Mouse (Mus musculus) gastrocnemius, adult 18-20 months (tissue): ENCODE data around the gene Sh3gl2. TPM values are rescaled to one million over a fixed set of nuclear protein-coding genes. Genes with fewer than 3 reads are reported as not detected.

Experiments
- DNase-seq: peaks from one replicate; pipeline ENCODE4 v3.0.0; 2021; ENCODE audit warnings: low spot score
- total RNA-seq, 2 experiments: library from RNA; stranded (reverse); gene quantifications; 2 replicates each; pipeline ENCODE4 v1.2.3; 2021

Gene Sh3gl2
- total RNA-seq, 2 experiments from 2014 or later = 0.59 to 0.73 TPM

DNA sequence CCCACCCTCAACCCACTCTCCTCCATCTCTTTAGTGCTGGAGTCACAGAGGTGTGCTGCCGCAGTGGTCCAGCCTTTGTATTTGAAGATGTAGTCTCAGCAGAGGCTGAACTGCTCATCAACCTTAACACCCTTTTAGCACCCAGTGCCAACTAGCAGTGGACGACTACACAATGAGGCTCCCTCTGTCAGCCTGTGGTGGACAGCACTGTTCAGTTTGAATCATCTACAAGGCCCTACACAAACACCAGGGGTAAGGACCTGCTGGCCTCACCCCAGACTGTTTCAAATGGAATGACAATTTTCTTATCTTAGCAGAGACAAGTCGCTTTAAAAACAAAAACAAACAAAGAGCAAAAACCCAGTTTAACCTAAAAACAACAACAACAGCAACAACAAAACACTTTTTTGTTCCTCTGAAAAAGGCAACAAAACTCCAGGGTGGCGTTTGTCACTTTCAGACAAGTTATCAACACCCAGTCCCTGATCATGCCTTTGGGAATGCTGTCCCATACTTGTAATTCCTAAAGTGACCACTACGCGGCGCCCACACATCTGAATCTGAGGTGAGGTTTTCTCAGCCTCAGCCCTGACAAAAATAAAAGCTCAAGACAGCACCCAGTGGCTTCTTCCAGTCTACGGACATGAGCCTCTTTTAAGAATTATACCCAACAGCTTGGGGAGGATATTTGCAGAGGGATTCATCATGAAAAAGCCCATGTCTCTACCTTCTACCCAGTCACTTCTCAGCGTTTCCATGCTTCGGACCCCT lies 199.7 kb downstream of the Sh3gl2 start:
- peak; percentile 55 for DNase-seq

- no peak for DNase-seq
Measured at GRCm38 (mm10) chr4:85405276-85405675, 200.3 kb downstream of the Sh3gl2 start.

- DNase-seq = no peak
Measured at GRCm38 (mm10) chr4:85416466-85416865, 211.5 kb downstream of the Sh3gl2 start.

- no peak for DNase-seq
Measured at GRCm38 (mm10) chr4:85420429-85420828, 215.5 kb downstream of the Sh3gl2 start.

DNA sequence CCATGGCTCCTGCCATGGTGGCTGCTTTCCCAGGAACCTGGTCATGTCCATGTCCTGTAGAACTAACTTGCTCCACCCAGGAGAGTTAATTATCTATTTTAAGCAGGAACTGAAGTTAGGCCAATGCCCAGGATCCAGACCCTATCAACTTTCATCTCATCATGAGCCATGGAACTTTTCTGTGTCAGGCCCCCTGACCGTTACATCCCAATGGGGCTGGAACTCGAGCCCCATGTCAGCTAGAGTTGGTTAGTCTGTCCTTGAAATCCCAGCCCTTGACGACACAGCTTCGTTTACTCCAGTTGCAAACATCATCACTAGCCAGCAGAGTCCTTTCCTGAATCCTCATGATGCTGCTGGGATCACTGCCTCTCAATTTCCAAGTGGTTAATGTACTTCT lies 221.3 kb downstream of the Sh3gl2 start:
- peak; percentile 77 for DNase-seq

GRCm38 (mm10) chr4:85432786-85433185 lies 227.9 kb downstream of the Sh3gl2 start:
- DNase-seq = no peak

DNA sequence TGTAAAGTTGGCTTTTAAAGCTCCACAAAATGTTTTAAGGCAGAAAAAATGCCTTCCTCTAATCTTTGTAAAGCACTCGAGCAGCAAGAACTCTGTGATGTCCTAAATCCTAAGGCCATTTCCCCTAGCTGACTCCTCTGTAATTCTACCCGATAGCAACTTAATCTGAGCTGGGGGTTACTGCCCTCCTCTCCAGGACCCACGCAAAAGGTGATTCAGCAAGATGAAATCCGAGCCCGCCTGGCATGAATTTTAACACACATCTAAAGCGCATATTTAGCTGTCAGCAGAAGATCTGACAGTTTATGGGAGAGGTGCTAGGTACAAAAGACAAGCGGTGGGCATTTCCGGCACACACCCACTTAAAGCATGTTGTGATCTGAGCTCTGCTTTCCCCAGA lies 229.8 kb downstream of the Sh3gl2 start:
- peak; percentile 83 for DNase-seq

GRCm38 (mm10) chr4:85438813-85439212 lies 233.9 kb downstream of the Sh3gl2 start:
- DNase-seq = no peak

GRCm38 (mm10) chr4:85483586-85483985 lies 278.7 kb downstream of the Sh3gl2 start:
- DNase-seq = no peak

DNA sequence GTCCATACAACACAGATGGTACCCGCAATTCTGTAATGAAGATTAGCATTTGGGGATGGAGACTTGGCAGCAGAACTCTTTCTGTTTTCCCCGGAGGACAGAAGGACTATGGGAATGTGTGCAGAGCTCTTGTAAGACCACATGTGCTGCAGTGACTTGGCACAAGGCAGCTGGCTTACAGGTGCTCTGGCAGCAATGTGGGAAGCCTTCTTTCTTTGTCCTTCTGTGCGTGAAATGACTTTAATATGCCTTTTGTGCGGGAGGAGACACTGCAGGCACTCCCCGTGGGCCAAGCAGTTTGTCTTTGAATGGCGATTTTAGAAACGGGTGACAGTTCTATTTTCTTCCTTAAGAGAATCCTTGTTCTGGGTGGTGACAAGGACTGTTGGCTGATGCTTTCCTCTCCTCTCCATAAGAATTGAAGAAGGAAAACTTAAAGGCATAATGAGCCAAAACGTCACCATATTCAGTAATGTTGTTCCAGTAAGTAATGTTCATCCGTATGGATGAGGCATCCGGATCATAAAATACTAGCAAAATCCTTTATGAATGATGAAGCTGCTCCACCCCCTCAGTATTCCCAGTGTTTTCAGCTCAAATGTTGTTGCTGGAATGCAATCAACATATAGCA lies 281.5 kb downstream of the Sh3gl2 start:
- no peak for DNase-seq

DNA sequence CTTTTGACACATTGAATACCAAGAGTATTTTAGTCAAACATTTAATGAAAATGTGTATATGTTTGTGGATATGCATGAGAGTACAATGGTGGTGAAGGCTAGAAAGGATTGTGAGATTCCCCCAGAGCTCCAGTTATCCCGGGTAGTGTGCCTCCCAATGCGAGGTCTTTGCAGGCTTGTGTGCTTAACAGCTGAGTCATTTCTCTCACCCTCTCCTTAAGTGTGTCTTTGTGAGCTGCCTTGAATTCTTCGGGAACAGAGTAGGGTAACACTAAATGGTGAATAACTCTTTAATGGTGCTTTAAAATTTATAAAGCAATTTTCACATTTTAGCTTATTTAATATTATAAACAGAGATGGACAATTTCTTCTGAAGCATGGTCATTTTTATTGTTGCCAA lies 300.8 kb downstream of the Sh3gl2 start:
- no peak for DNase-seq

DNA sequence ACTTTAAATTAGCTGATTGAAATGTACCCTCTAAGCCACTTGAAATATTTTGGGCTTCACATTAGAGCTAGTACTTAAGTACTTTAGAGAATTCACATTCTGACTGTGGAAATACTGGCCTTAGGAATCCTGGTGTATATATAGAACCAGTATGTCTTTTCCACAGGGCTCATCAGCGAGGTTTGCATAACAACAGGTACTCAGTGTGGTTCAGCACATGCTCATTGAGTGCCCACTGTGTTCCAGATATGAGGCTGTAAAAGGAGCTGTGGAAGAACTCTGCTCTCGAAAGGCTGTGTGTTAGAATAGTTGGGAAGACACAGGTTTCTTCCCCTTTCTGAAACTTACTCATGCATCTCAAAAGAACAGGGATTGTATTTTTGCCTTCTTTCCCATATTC lies 302.1 kb downstream of the Sh3gl2 start:
- DNase-seq = no peak

DNA sequence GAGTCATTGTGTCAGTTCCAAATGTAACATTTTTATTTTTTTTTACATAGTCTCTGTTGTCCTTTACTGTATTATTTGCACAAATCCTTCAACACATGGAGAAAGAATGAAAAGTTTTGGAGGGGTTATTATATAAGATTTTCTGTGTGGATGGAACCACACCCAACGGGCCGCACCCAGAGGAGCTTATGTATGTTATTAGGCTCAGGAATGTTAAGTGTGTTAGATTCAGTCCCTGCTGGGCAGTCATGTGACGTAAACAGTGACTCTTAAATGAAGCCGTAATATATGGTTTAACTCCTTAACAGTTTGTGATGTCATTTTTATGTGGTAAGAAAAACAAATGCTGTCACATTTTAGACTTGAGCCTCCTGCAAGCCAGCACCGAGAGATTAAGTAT lies 302.6 kb downstream of the Sh3gl2 start:
- DNase-seq = no peak

GRCm38 (mm10) chr4:85513288-85513687 lies 308.4 kb downstream of the Sh3gl2 start:
- peak; percentile 4 for DNase-seq

DNA sequence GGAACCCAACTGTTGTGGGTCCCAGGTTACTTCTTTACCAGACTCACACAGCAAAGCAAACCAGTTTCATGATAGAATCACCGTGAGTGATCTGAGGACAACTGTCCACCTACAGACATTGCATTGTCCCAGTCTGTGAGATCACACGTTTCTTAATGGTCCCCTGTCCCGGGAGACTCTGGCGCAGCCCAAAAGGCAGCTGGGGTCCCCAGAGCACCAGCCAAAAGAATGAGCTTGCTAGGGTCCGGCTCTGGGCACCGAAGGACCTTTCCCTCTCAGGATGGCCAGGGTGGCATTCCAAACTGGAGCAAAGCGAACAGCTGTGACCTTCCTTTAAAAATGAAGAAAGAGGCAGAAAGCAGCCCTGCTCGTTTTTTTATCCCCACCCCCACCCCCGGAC lies 308.9 kb downstream of the Sh3gl2 start, which contains the start of gene Adamtsl1:
Gene Adamtsl1, plus strand, starts transcription at position 381 of the 400 bp plus-strand sequence.
- DNase-seq = no peak

DNA sequence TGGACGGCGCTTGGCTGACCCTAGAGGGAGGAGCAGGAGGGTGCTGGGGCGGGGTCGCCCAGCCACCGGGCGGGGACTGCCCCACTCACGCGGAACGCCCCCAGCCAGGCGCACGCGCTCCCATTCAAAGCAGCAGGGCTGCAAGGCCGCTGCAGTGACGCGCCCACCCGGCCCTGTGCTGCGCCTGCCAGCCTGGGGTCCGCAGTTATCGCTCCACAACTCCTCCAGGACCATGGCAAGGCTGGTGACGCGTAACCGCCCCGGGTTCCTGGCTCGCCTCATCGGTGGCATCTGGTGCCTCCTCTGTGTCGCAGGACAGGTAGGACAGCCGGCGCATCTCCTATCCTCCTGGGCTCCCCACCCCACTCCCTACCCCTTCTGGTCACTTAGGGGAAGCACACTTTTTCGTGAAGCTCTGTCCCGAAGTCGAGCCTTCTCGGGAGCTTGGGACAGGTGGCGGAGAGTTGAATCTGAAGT lies 309.3 kb downstream of the Sh3gl2 start:
- DNase-seq = peak; percentile 9

DNA sequence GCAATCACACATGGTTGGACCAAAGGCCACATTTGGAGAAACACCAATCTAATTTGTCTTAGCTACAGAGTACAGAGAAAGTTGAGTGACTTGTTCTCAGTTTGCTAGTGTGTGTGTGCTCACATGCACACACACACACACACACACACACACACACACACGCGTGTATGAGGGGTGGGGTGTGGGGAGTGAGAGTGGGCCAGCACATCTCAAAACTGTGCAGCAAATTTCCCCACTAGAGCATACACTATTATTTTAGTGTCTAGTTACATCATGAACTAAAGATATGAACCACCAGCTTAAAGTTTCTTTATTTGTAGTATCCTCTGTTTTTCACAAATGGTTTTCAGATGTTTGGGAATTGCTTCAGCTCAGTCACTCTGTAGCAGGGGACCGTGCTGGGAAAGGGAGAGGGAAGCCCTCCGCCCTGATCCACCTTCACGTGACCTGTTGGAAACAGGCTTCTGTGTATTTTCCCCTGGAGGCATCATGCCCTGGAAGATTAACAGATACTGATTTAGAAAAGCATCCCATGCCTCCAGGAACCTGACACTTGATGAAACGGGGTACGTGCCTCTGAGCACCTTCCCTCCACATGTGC lies 322.1 kb downstream of the Sh3gl2 start:
- DNase-seq = peak; percentile 29

DNA sequence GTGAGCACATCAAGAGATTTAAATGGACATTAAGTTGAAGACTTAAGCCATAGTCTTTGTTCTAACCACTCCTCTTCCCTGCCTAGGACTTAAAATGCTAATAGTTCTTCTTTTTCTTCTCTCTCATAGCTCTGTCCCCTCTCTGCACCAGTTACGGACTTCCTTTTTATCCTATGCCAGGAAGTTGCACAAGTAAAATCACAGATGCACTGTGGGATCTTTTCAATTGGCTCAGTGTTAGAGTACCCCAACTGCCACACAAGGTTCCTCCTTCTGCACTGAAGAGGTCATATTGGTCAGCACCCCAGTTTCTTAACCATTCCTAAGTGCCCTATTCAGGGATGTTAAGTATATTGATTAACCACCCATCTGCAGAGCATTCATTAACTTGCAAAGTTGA lies 324.9 kb downstream of the Sh3gl2 start:
- no peak for DNase-seq

DNA sequence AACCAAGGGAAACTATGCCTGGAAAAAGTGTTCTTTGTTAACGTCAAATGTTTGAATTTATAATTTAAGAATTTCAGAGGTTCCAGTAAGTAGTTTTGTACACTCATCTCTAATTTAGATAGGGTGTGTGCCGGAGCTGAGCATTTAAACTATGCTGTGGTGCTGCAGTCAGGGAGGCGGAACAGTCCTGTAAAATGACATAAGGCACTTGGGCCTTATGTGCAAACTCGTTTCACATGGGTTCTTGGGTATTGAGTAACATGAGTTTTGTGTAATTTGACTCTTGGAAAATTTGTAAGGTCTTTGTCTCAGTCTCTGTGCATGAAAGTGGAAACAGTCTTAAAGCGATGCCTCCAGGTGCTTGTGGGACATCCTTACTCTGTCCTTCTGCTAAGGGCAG lies 334.8 kb downstream of the Sh3gl2 start:
- no peak for DNase-seq

GRCm38 (mm10) chr4:85543221-85543620 lies 338.3 kb downstream of the Sh3gl2 start:
- no peak for DNase-seq

DNA sequence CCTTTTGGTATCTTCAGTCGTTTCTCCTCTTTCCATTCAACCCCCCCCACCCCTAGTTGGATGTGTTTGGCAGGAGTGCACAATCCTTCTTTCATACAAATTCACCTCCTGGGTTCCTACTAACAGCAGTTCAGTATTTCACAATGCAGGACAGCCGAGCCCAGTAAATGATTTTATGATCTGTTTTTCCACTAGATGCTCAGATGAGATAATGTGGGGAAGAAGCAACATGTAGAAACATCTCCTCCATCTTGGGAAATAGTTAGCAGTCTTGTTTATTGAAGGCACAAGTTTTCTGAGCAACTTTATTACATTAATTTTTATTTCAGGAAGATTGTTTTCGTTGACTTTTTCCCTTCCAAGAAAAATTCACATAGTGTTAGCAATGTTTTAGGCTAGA lies 349.8 kb downstream of the Sh3gl2 start:
- DNase-seq = no peak

DNA sequence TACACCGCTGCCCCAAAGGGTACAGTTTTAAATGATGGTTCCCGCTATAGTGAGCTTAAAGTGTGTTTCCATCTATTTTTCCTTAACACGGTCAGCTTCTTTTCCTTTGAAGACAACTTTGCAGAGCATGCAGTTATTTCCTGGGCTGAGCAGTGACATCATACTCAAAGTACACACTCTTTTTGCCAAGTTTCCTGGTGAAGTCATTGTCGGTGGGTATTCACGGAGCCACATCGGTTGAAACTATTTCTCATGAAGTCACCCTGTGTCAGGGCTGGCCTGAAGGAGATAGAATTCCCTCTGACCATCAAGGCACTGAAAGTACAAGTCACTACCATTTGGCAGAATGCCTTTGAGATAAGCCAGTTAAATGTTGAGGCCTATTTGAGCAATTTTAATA lies 354.8 kb downstream of the Sh3gl2 start:
- peak; percentile 9 for DNase-seq

GRCm38 (mm10) chr4:85585426-85585825 lies 380.5 kb downstream of the Sh3gl2 start:
- DNase-seq = no peak
